Mouse (Mus musculus) stomach, postnatal 0 days (tissue): ENCODE results near the gene Socs5. TPM values are rescaled to one million over a fixed set of nuclear protein-coding genes. Genes with fewer than 3 reads are reported as not detected.
A peak's percentile ranks its signal among the peaks of the same experiment; 100 is the strongest.

Experiments used
- ATAC-seq: fragments of 200-750 bp; cut with Nextera tagmentation; 2 replicates; pipeline ENCODE4 v1.8.0; 2017; ENCODE audit not compliant: low FRiP score, low TSS enrichment
- DNase-seq: peaks from one replicate; pipeline ENCODE4 v3.0.0-alpha.2; 2016; ENCODE audit warnings: low spot score
- H3K27ac ChIP-seq: fragments of 300-500 bp; sonication (generic); replicated peaks from 2 replicates; pipeline ENCODE4 v1.5.1; 2014; ENCODE audit warnings: mild to moderate bottlenecking, control low read depth
- H3K27me3 ChIP-seq: fragments of 300-500 bp; sonication (generic); 2 replicates; pipeline ENCODE4 v1.6.1; 2014; ENCODE audit warnings: low read length; ENCODE audit not compliant: control insufficient read depth, insufficient read depth
- H3K36me3 ChIP-seq: fragments of 300-500 bp; sonication (generic); 2 replicates; pipeline ENCODE4 v1.6.1; 2014; ENCODE audit warnings: low read length, mixed read lengths; ENCODE audit not compliant: control insufficient read depth, insufficient read depth
- H3K4me1 ChIP-seq: fragments of 300-500 bp; sonication (generic); replicated peaks from 2 replicates; pipeline ENCODE4 v1.6.1; 2014; ENCODE audit warnings: antibody characterized with exemption; ENCODE audit not compliant: control insufficient read depth, insufficient read depth
- H3K4me2 ChIP-seq: fragments of 300-500 bp; sonication (generic); replicated peaks from 2 replicates; pipeline ENCODE4 v1.6.1; 2014; ENCODE audit warnings: low read depth, mild to moderate bottlenecking, control low read depth, moderate library complexity
- H3K4me3 ChIP-seq: fragments of 300-500 bp; sonication (generic); 2 replicates; pipeline ENCODE4 v1.5.1; 2014; ENCODE audit warnings: low read depth, low read length, control low read depth
- H3K9ac ChIP-seq: fragments of 300-500 bp; sonication (generic); 2 replicates; pipeline ENCODE4 v1.6.1; 2014; ENCODE audit warnings: mild to moderate bottlenecking, low read length, control low read depth, mixed read lengths
- H3K9me3 ChIP-seq: fragments of 300-500 bp; sonication (generic); 2 replicates; pipeline ENCODE4 v1.6.1; 2016; ENCODE audit warnings: low read length; ENCODE audit not compliant: control insufficient read depth
- CTCF ChIP-seq: IDR thresholded peaks from 2 replicates; pipeline ENCODE4 v1.5.1; 2016; ENCODE audit warnings: antibody characterized with exemption, low read depth, mild to moderate bottlenecking, moderate library complexity
- EP300 ChIP-seq: optimal IDR thresholded peaks from 2 replicates; pipeline ENCODE3; 2016; ENCODE audit warnings: antibody characterized with exemption
- WGBS: fragments of 180-500 bp; shearing (Covaris S2); extraction: QIAGEN DNeasy Blood & Tissue Kit; methylation state at CpG from one replicate; pipeline ENCODE4 v1.1.7; 2014; 5-methylcytosine and 5-hydroxymethylcytosine counted together
- polyA plus RNA-seq: library from polyadenylated mRNA; unstranded; fragments of >200 nt; fragmentation: Nextera tagmentation; extraction: Ambion mirVana; gene quantifications from 2 replicates; pipeline ENCODE4 v1.2.1, GENCODE M21; 2015

The Socs5 gene
- polyA plus RNA-seq, 1 experiment from 2014 or later, result 4.8 TPM

DNA sequence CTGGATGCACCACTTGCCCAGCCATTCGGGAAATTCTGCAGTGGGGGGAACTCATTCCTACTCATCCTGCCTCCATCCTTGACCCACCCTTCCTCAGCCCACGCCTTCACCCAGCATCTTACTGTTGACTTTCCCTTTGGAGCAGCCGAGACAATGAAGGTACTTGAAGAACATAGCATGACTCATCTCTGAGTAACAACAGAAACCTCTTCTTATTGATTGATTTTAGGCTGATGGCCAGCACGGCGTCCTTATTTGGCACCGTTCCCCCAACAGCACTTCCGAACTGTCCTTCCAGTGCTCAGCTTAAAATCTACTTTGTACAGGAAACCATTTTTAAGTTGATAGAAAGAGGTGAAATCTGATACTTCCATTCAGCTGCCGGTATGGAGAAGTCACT is 4.8 kb upstream of the Socs5 start:
- no peak for ATAC-seq
- Histone ChIP-seq H3K27ac (no peak overlapping the region), H3K4me3 (no peak overlapping the region), H3K36me3 (no peaks in the 10 kb centered on the region), H3K9ac (no peak overlapping the region), H3K27me3 (no peaks in the 10 kb centered on the region), H3K4me2 (no peak overlapping the region), H3K9me3 (no peaks in the 10 kb centered on the region), H3K4me1 (0 out of 2 replicates have a peak, but pooled peaks cover 2% of the 10 kb centered on the region)
- no peak for DNase-seq
- TF ChIP-seq CTCF, result no peak
- TF ChIP-seq EP300, result no peak
- WGBS, result 13% methylated on average over 8 of the region's 8 CpGs

DNA sequence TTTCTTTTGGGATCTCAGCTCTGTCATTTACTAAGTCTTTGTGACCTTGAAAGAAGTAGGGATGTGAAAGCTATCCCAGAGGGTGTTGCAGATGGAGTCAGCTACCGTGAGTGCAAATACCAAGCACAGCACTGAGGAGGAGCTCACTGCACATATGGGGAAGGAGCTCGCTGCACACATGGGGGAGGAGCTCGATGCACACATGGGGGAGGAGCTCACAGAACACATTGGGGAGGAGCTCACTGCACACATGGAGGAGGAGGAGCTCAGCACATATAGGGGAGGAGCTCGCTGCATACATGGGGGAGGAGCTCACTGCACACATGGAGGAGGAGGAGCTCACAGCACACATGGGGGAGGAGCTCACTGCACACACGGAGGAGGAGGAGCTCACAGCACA is 4.4 kb upstream of the Socs5 start:
- Histone ChIP-seq H3K9me3 (no peaks in the 10 kb centered on the region), H3K36me3 (no peaks in the 10 kb centered on the region), H3K27ac (no peak overlapping the region), H3K4me1 (0 out of 2 replicates have a peak, but pooled peaks cover 2% of the 10 kb centered on the region), H3K4me3 (no peak overlapping the region), H3K9ac (no peak overlapping the region), H3K27me3 (no peaks in the 10 kb centered on the region), H3K4me2 (no peak overlapping the region)
- WGBS, result 57% methylated on average over 5 of the region's 5 CpGs
- DNase-seq, result no peak
- no peak for TF ChIP-seq CTCF
- no peak for TF ChIP-seq EP300
- ATAC-seq, result no peak

DNA sequence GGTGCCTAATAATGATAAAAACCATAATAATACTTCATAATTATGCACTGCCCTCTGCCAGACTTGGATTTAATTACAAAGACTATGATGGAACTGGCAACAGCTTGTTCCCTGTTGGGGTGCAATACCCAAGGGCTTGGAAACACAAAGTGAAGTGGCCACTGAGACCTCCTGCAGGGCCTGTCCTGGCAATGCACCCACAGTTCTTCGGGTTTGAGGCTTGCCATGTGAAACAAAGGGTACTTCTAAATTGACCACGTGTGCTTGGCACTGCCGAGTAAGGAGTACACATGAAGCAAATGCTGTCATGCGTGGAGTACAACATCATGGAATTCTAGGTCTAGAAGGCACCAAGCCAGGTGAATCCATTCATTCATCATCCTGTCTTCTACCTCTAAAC is 3.2 kb upstream of the Socs5 start:
- Histone ChIP-seq H3K36me3 (no peaks in the 10 kb centered on the region), H3K9ac (no peak overlapping the region), H3K4me1 (0 out of 2 replicates have a peak, but pooled peaks cover 2% of the 10 kb centered on the region), H3K9me3 (no peaks in the 10 kb centered on the region), H3K27ac (no peak overlapping the region), H3K4me2 (no peak overlapping the region), H3K27me3 (no peaks in the 10 kb centered on the region), H3K4me3 (no peak overlapping the region)
- TF ChIP-seq CTCF, result no peak
- TF ChIP-seq EP300, result no peak
- 86% methylated on average over 4 of the region's 4 CpGs for WGBS
- ATAC-seq (no peak), DNase-seq (no peak)

DNA sequence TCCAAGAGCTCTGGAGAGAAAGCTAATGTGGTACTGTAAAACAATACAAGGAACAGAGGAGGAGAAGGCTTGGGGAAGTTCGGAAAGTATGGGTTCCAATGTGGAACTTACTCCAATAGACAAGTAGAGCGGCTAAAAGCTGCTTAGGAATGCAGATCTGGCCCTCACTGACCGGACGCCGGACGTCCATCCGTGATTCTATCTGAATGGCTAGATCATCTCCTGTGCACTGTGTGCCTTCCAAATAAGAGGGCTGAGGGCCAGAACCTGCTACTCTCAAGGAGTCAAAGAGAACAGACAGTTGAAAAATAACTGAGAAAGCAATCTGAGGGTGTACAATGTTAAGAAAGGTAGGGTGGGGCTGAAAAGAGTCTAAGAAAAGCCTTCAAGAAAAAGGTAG is 1.5 kb upstream of the Socs5 start:
- 85% methylated on average over 7 of the region's 7 CpGs for WGBS
- Histone ChIP-seq H3K4me2 (no peak overlapping the region; the same call in 1 of the 2 replicates), H3K4me3 (no peak overlapping the region; the same call in 1 of the 2 replicates), H3K9me3 (no peaks in the 10 kb centered on the region), H3K27me3 (no peaks in the 10 kb centered on the region), H3K9ac (no peak overlapping the region), H3K36me3 (no peaks in the 10 kb centered on the region), H3K27ac (0 out of 2 replicates have a peak overlapping the region, but pooled peaks have one; percentile 2), H3K4me1 (0 out of 2 replicates have a peak, but pooled peaks cover 2% of the 10 kb centered on the region)
- ATAC-seq, result no peak
- DNase-seq, result no peak
- TF ChIP-seq CTCF, result no peak
- TF ChIP-seq EP300, result no peak

DNA sequence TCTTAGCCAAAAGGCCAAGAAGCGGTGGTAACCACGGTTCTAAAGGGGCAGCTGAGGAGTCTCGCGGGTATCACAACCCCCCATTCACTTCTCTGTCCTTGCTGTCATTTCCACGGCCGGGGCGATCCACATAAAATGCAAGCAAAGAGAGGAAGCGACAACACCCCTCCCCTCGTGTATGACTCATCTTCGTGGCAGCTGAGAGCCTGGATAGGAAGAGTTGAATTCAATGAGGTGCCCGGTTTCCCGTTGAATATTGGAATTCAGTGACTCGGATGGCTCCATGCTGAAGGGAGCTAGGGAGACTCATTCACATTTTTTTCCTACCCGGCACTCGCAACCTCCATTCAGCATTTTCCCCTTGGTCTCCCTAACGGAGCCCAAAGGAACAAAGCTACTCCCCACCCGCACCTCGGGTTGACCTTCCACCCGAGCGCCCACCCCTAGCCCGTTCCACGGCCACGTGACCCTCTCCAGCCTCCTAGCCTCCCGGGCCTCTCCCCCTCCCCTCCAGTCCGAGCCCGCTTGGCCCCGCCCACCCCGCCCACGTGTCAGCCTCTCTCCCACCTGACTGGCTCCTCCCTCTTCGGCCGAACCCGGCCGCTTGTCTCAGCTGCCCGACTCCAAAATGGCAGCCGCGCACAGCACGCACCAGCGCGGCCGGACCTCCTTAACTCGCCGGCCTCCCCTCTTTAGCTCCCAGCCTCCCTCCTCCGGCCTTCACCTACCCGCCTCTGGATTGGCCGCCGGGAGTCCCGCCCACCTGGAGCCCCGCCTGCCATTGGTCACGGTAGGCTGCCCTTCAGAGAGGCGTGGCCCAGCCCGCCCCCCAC is 572 bp upstream of the Socs5 start:
- H3K27ac ChIP-seq, result peak overlapping the region; percentile 87
- H3K36me3 ChIP-seq, result no peaks in the 10 kb centered on the region
- 0 out of 2 replicates have a peak, but pooled peaks cover 2% of the 10 kb centered on the region for H3K4me1 ChIP-seq
- WGBS, result 2% methylated on average over 44 of the region's 51 CpGs
- no peaks in the 10 kb centered on the region for H3K9me3 ChIP-seq
- DNase-seq, result peak; percentile 96
- no peaks in the 10 kb centered on the region for H3K27me3 ChIP-seq
- peak overlapping the region; percentile 61 for H3K4me2 ChIP-seq
- peak overlapping the region; percentile 78 for H3K9ac ChIP-seq
- peak overlapping the region; percentile 73 for H3K4me3 ChIP-seq
- no peak for TF ChIP-seq CTCF
- TF ChIP-seq EP300, result no peak
- ATAC-seq, result peak; percentile 98
